Mouse (Mus musculus): Measurements from ENCODE around the gene Pfn1.

Pfn1 gene

GRCm38 (mm10) chr11:70678092-70678491 is 23.6 kb upstream of the Pfn1 start:
- DNase-seq (ENCODE audit: inconsistent age in 2 of 2, low spot score in 1 of 2): no peak

GRCm38 (mm10) chr11:70674501-70674900 is 20.1 kb upstream of the Pfn1 start:
- peak in 1 of 2 experiments; percentile 37 for DNase-seq (ENCODE audit: inconsistent age in 2 of 2, low spot score in 1 of 2)

- DNase-seq (ENCODE audit: inconsistent age in 2 of 2, low spot score in 1 of 2): no peak
These were observed 19.6 kb upstream of the Pfn1 start for GRCm38 (mm10) chr11:70674014-70674413.

GRCm38 (mm10) chr11:70671333-70672047 is 17.0 kb upstream of the Pfn1 start:
- peak; percentile 71 to 85 for DNase-seq (ENCODE audit: inconsistent age in 2 of 2, low spot score in 1 of 2)

- peak; percentile 64 to 89 for DNase-seq (ENCODE audit: inconsistent age in 2 of 2, low spot score in 1 of 2)
These were observed 16.0 kb upstream of the Pfn1 start for GRCm38 (mm10) chr11:70670483-70670882.

- DNase-seq (ENCODE audit: inconsistent age in 2 of 2, low spot score in 1 of 2): peak; percentile 87 to 93
These were observed 15.3 kb upstream of the Pfn1 start for GRCm38 (mm10) chr11:70669582-70670345.

- DNase-seq (ENCODE audit: inconsistent age in 2 of 2, low spot score in 1 of 2): peak; percentile 97 to 100
These were observed 14.5 kb upstream of the Pfn1 start, which contains the start of gene Spag7 for GRCm38 (mm10) chr11:70668771-70669505. Spag7 (minus strand) TSS chr11:70669416.

- no peak for DNase-seq (ENCODE audit: inconsistent age in 2 of 2, low spot score in 1 of 2)
These were observed 13.9 kb upstream of the Pfn1 start for GRCm38 (mm10) chr11:70668335-70668770.

- peak in 1 of 2 experiments; percentile 54 for DNase-seq (ENCODE audit: inconsistent age in 2 of 2, low spot score in 1 of 2)
These were observed 13.1 kb upstream of the Pfn1 start for GRCm38 (mm10) chr11:70667271-70668150.

- DNase-seq (ENCODE audit: inconsistent age in 2 of 2, low spot score in 1 of 2): peak in 1 of 2 experiments; percentile 71
These were observed 12.2 kb upstream of the Pfn1 start for GRCm38 (mm10) chr11:70666687-70667086.

GRCm38 (mm10) chr11:70664741-70665140 is 10.3 kb upstream of the Pfn1 start:
- DNase-seq (ENCODE audit: inconsistent age in 2 of 2, low spot score in 1 of 2): no peak

- DNase-seq (ENCODE audit: inconsistent age in 2 of 2, low spot score in 1 of 2): no peak
These were observed 9.5 kb upstream of the Pfn1 start for GRCm38 (mm10) chr11:70663957-70664356.

GRCm38 (mm10) chr11:70663101-70663500 is 8.7 kb upstream of the Pfn1 start:
- DNase-seq (ENCODE audit: inconsistent age in 2 of 2, low spot score in 1 of 2): no peak

GRCm38 (mm10) chr11:70660571-70660970 is 6.1 kb upstream of the Pfn1 start:
- DNase-seq (ENCODE audit: inconsistent age in 2 of 2, low spot score in 1 of 2): no peak

- no peak for DNase-seq (ENCODE audit: inconsistent age in 2 of 2, low spot score in 1 of 2)
These were observed 4.5 kb upstream of the Pfn1 start for GRCm38 (mm10) chr11:70658942-70659341.

- no peak for DNase-seq (ENCODE audit: inconsistent age in 2 of 2, low spot score in 1 of 2)
These were observed 4.1 kb upstream of the Pfn1 start for GRCm38 (mm10) chr11:70658521-70658920.

- DNase-seq (ENCODE audit: inconsistent age in 2 of 2, low spot score in 1 of 2): no peak
These were observed 3.5 kb upstream of the Pfn1 start for GRCm38 (mm10) chr11:70657991-70658390.

GRCm38 (mm10) chr11:70657573-70657972 is 3.1 kb upstream of the Pfn1 start:
- peak; percentile 16 to 52 for DNase-seq (ENCODE audit: inconsistent age in 2 of 2, low spot score in 1 of 2)

- peak; percentile 54 to 73 for DNase-seq (ENCODE audit: inconsistent age in 2 of 2, low spot score in 1 of 2)
These were observed 2.5 kb upstream of the Pfn1 start, which contains the start of gene Eno3 for GRCm38 (mm10) chr11:70656964-70657363. Eno3 (plus strand) TSS chr11:70657202.

GRCm38 (mm10) chr11:70656456-70656927 is 2.0 kb upstream of the Pfn1 start:
- peak in 1 of 2 experiments; percentile 66 for DNase-seq (ENCODE audit: inconsistent age in 2 of 2, low spot score in 1 of 2)

Data from adrenal gland, adult (tissue).